Mouse (Mus musculus) kidney, adult 2 months (tissue): ENCODE data around the gene Smim14. TPM values are rescaled to one million over a fixed set of nuclear protein-coding genes. Genes with fewer than 3 reads are reported as not detected.

ENCODE experiments used
- DNase-seq: peaks from one replicate; pipeline ENCODE4 v3.0.0; 2021
- H3K27ac ChIP-seq: fragments of 200-500 bp; 2 replicates; pipeline ENCODE4 v1.5.1; 2012; ENCODE audit warnings: low read depth, low read length, control low read depth, inconsistent platforms; ENCODE audit not compliant: insufficient read depth
- H3K27me3 ChIP-seq: fragments of 200-500 bp; replicated peaks from 2 replicates; pipeline ENCODE4 v1.6.1; 2012; ENCODE audit warnings: mild to moderate bottlenecking, moderate library complexity, low read length, inconsistent platforms; ENCODE audit not compliant: control insufficient read depth, insufficient read depth
- H3K36me3 ChIP-seq: fragments of 200-500 bp; 2 replicates; pipeline ENCODE4 v1.6.1; 2012; ENCODE audit warnings: mild to moderate bottlenecking, moderate library complexity, low read length, inconsistent platforms; ENCODE audit not compliant: control insufficient read depth, insufficient read depth
- H3K4me1 ChIP-seq: fragments of 200-500 bp; 2 replicates; pipeline ENCODE4 v1.6.1; 2011; ENCODE audit warnings: low read length; ENCODE audit not compliant: control insufficient read depth, insufficient read depth
- H3K4me3 ChIP-seq: fragments of 200-500 bp; 2 replicates; pipeline ENCODE4 v1.5.1; 2011; ENCODE audit warnings: mild to moderate bottlenecking, low read depth, low read length, control low read depth; ENCODE audit not compliant: insufficient read depth
- CTCF ChIP-seq: fragments of 200-500 bp; conservative IDR thresholded peaks from 2 replicates; pipeline ENCODE4 v1.5.1; 2011; ENCODE audit warnings: low read depth, mild to moderate bottlenecking, control low read depth, low read length, moderate library complexity, mixed read lengths; ENCODE audit not compliant: insufficient read depth, insufficient read length
- POLR2A ChIP-seq: fragments of 200-500 bp; IDR thresholded peaks from one replicate; pipeline ENCODE4 v1.6.1; 2011; ENCODE audit warnings: low read depth, low read length, control low read depth
- WGBS: fragments of 180-500 bp; shearing (Covaris S2); methylation state at CpG from one replicate; pipeline ENCODE4 v1.1.7; 2018; 5-methylcytosine and 5-hydroxymethylcytosine counted together
- polyA plus RNA-seq: library from polyadenylated mRNA; depleted of rRNA; stranded (reverse); fragments of >200 nt; gene quantifications from 2 replicates; pipeline ENCODE4 v1.2.3, GENCODE M21; 2012; rRNA removed

Smim14 gene
- polyA plus RNA-seq, 1 experiment: 114 TPM

DNA sequence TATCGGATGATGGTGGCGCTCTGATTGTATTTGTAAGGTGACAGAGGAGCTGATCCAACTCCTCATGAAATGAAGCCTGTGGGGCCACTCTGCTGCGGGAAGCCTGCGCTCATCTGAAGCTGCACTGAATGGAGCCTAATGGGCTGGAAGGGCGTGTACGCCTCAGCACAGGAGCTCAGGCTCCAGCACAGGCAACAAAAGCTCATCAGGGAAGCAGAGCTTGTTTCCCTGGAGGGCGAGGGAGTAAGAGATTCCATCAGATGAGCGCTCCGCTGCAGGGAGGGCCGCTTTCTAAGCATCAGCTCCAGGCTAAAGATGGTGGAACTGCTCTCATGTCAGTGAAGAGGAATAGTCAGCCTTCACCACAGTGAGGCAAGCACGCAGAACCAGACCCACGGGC is 129.0 kb downstream of the Smim14 start:
- WGBS: 84% methylated on average over 12 of the region's 12 CpGs
- Histone ChIP-seq H3K4me3 (no peak overlapping the region), H3K27me3 (no peaks in the 10 kb centered on the region), H3K36me3 (peaks cover 1% of the 10 kb centered on the region), H3K4me1 (no peaks in the 10 kb centered on the region), H3K27ac (no peak overlapping the region)
- no peak for DNase-seq
- TF ChIP-seq CTCF: no peak

DNA sequence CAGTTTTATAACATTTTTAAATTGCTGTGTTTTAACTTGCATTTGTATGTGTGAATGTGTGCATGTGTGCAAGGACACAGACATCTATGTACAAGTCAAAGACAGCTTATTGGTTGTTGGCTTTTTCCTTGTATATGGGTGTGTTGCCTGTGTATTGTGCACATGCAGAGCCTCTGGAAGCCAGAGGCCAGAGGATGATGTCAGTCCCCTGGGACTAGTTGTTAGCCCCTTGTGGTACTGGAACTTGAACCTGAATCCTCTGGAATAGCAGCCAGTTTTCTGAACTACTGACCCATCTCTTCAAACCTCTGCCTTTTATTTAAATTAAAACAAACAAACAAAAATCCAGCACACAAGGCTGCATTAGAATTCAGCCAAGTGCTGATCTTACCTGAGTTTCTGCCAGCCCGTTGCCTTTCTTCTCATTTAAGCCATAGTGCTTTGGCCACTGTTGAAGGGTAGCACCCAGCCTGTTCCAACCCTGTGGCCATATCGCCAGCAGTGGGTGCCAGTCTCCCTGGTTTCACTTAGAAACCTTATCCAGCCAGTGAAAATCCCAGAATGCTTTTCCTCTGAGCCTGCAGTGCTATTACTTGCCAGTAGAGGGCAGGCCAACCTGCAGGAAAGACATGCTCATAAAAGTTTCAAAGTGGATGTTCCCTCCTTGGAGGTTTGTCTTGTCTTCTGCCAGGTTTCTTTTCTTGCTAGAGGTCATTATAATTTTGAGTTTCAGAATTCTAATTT is 135.6 kb downstream of the Smim14 start:
- DNase-seq: peak; percentile 91
- no peak overlapping the region for H3K27ac ChIP-seq
- no peak overlapping the region for H3K4me3 ChIP-seq
- no peaks in the 10 kb centered on the region for H3K27me3 ChIP-seq
- H3K36me3 ChIP-seq: peaks cover 2% of the 10 kb centered on the region
- WGBS: 12% methylated on average over 2 of the region's 2 CpGs
- peak; percentile 94 for TF ChIP-seq CTCF
- TF ChIP-seq POLR2A: no peak
- no peaks in the 10 kb centered on the region for H3K4me1 ChIP-seq

Other genes starting within 250 kb of the Smim14 start
- 9.1 and 10.9 TPM in 2 replicates for gene Rfc1, start 201.5 kb downstream of the Smim14 start, polyA plus RNA-seq
- 1.5 and 1.8 TPM in 2 replicates for gene Klb, start 188.9 kb downstream of the Smim14 start, polyA plus RNA-seq
- 220 and 310 TPM in 2 replicates for gene Rpl9, start 145.7 kb downstream of the Smim14 start, polyA plus RNA-seq
- 18.6 and 26.1 TPM in 2 replicates for gene Lias, start 145.7 kb downstream of the Smim14 start, polyA plus RNA-seq
- 29.6 and 31.2 TPM in 2 replicates for gene Ugdh, start 101.2 kb downstream of the Smim14 start, polyA plus RNA-seq
- not detected in 2 replicates for gene Gm43552, start 44.4 kb downstream of the Smim14 start, polyA plus RNA-seq
- 23.1 and 35.1 TPM in 2 replicates for gene Ube2k, start within 50 bp of the Smim14 start, polyA plus RNA-seq
- 14.4 and 17.3 TPM in 2 replicates for gene Pds5a, start 161.1 kb upstream of the Smim14 start, polyA plus RNA-seq
- gene N4bp2, start 226.3 kb upstream of the Smim14 start, polyA plus RNA-seq: 3.8 TPM in 2 replicates